ENCODE assay signal across 7 mouse cellular contexts in the genomic region with DNA sequence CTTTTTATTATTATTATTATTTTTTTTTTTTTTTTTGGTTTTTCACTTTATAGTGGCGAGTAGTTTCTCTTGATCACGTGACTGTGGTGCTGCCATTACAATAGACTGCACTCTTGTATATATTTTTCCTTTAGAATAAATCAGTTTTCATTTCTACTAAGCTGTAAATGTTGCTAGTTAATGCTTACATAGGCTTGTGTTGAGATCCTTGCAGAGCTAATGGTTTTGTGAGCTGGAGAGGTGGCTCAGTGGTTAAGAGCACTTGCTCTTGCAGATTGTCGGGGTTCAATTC. TPM values are rescaled to one million over a fixed set of nuclear protein-coding genes. Genes with fewer than 3 reads are reported as not detected.
DNase-seq lines count a peak whose midpoint lies in the region; ATAC-seq and TF ChIP-seq lines count a peak whose summit lies in the region.

No protein-coding gene starts in this region.

- WGBS in neural tube, embryonic 11.5 days = 82% methylated on average over 3 of the region's 3 CpGs
- WGBS in forebrain, embryonic 13.5 days = 85% methylated on average over 3 of the region's 3 CpGs
- whole genome bisulfite sequencing in limb, embryonic 15.5 days = 75% methylated on average over 3 of the region's 3 CpGs
- WGBS in stomach, postnatal 0 days = 83% methylated on average over 3 of the region's 3 CpGs

- no peak overlapping the region for H3K4me3 ChIP-seq in neural tube, embryonic 11.5 days (ENCODE audit: low read depth, low read length)
- peak overlapping the region; percentile 76 for H3K4me3 ChIP-seq in forebrain, embryonic 13.5 days
- H3K4me3 ChIP-seq in limb, embryonic 15.5 days = peak overlapping the region; percentile 77
- H3K4me3 ChIP-seq in stomach, postnatal 0 days (ENCODE audit: low read depth, low read length) = peak overlapping the region; percentile 62

- peak overlapping the region; percentile 95 for H3K4me2 ChIP-seq in neural tube, embryonic 11.5 days (ENCODE audit: low read depth)
- peak overlapping the region; percentile 93 for H3K4me2 ChIP-seq in forebrain, embryonic 13.5 days
- H3K4me2 ChIP-seq in limb, embryonic 15.5 days = peak overlapping the region; percentile 77
- peak overlapping the region; percentile 91 for H3K4me2 ChIP-seq in stomach, postnatal 0 days (replicated peaks; ENCODE audit: low read depth)

- H3K4me1 ChIP-seq in neural tube, embryonic 11.5 days (ENCODE audit: control insufficient read depth, insufficient read depth, low read length) = no peaks in the 10 kb centered on the region
- H3K4me1 ChIP-seq in forebrain, embryonic 13.5 days = peaks cover 5% of the 10 kb centered on the region
- no peaks in the 10 kb centered on the region; the same call in 1 of the 2 replicates for H3K4me1 ChIP-seq in limb, embryonic 15.5 days
- 0 out of 2 replicates have a peak, but pooled peaks cover 2% of the 10 kb centered on the region for H3K4me1 ChIP-seq in stomach, postnatal 0 days (replicated peaks; ENCODE audit: control insufficient read depth, insufficient read depth)

- no peaks in the 10 kb centered on the region for H3K27me3 ChIP-seq in neural tube, embryonic 11.5 days (ENCODE audit: control insufficient read depth, insufficient read depth, low read length)
- H3K27me3 ChIP-seq in forebrain, embryonic 13.5 days = no peaks in the 10 kb centered on the region
- H3K27me3 ChIP-seq in limb, embryonic 15.5 days = no peaks in the 10 kb centered on the region
- H3K27me3 ChIP-seq in stomach, postnatal 0 days (ENCODE audit: control insufficient read depth, insufficient read depth, low read length) = no peaks in the 10 kb centered on the region

- H3K9ac ChIP-seq in neural tube, embryonic 11.5 days (ENCODE audit: low read length) = peak overlapping the region; percentile 81; the same call in 1 of the 2 replicates
- H3K9ac ChIP-seq in forebrain, embryonic 13.5 days = no peak overlapping the region
- H3K9ac ChIP-seq in limb, embryonic 15.5 days = 0 out of 2 replicates have a peak overlapping the region, but pooled peaks have one; percentile 73
- H3K9ac ChIP-seq in stomach, postnatal 0 days (ENCODE audit: low read length) = no peak overlapping the region

- no peak for TF ChIP-seq EP300 in stomach, postnatal 0 days (optimal IDR thresholded peaks at IDR 0.05)

- no peak overlapping the region for H3K27ac ChIP-seq in neural tube, embryonic 11.5 days (ENCODE audit: low read depth, low read length)
- H3K27ac ChIP-seq in forebrain, embryonic 13.5 days = no peak overlapping the region
- H3K27ac ChIP-seq in limb, embryonic 15.5 days = 0 out of 2 replicates have a peak overlapping the region, but pooled peaks have one; percentile 92
- no peak overlapping the region for H3K27ac ChIP-seq in stomach, postnatal 0 days (replicated peaks)

- H3K9me3 ChIP-seq in neural tube, embryonic 11.5 days (ENCODE audit: control insufficient read depth, low read length) = no peaks in the 10 kb centered on the region
- no peaks in the 10 kb centered on the region for H3K9me3 ChIP-seq in forebrain, embryonic 13.5 days (replicated peaks)
- no peaks in the 10 kb centered on the region for H3K9me3 ChIP-seq in limb, embryonic 15.5 days
- H3K9me3 ChIP-seq in stomach, postnatal 0 days (ENCODE audit: control insufficient read depth, low read length) = no peaks in the 10 kb centered on the region

- no peak for ATAC-seq in neural tube, embryonic 11.5 days (ENCODE audit: insufficient read depth, low FRiP score, low TSS enrichment)
- ATAC-seq in forebrain, embryonic 13.5 days = no peak
- no peak for ATAC-seq in limb, embryonic 15.5 days (ENCODE audit: insufficient number of reproducible peaks, low FRiP score, low TSS enrichment, low read depth)
- no peak for ATAC-seq in stomach, postnatal 0 days (ENCODE audit: low FRiP score, low TSS enrichment)

- no peaks in the 10 kb centered on the region for H3K36me3 ChIP-seq in neural tube, embryonic 11.5 days (ENCODE audit: control insufficient read depth, insufficient read depth, low read length)
- no peaks in the 10 kb centered on the region for H3K36me3 ChIP-seq in forebrain, embryonic 13.5 days (ENCODE audit: poor library complexity, severe bottlenecking)
- H3K36me3 ChIP-seq in limb, embryonic 15.5 days = no peaks in the 10 kb centered on the region
- H3K36me3 ChIP-seq in stomach, postnatal 0 days (ENCODE audit: control insufficient read depth, insufficient read depth, low read length) = no peaks in the 10 kb centered on the region

- TF ChIP-seq CTCF in stomach, postnatal 0 days (IDR thresholded peaks at IDR 0.05; ENCODE audit: low read depth) = no peak

- no peak for DNase-seq in neural tube, embryonic 11.5 days (ENCODE audit: low spot score)
- no peak for DNase-seq in neural tube, embryonic 10.5 days (ENCODE audit: extremely low spot score, low spot score)
- no peak for DNase-seq in stomach, postnatal 0 days (ENCODE audit: low spot score)
- no peak for DNase-seq in spleen, postnatal 14 days (ENCODE audit: low spot score in 2 of 2)
- DNase-seq in natural killer cell, adult 2 months (ENCODE audit: low spot score in 2 of 2) = no peak

RNA-seq across cellular contexts. Expression of gene Rad50, which starts 0.5 kb away (rescaled TPM):
- 17.3 and 18.5 TPM in 2 replicates for polyA plus RNA-seq in neural tube, embryonic 11.5 days (2014; fragmentation: Nextera tagmentation; extraction: Ambion mirVana)
- polyA plus RNA-seq in forebrain, embryonic 13.5 days (2015; fragmentation: Nextera tagmentation; extraction: Ambion mirVana) = 17.7 and 18.2 TPM in 2 replicates
- polyA plus RNA-seq in limb, embryonic 15.5 days (2015; fragmentation: Nextera tagmentation; extraction: Ambion mirVana) = 26.0 and 28.0 TPM in 2 replicates
- polyA plus RNA-seq in stomach, postnatal 0 days (2015; fragmentation: Nextera tagmentation; extraction: Ambion mirVana) = 12.4 and 15.7 TPM in 2 replicates

RNA-seq across cellular contexts. Expression of gene Il5, which starts 12.9 kb away (rescaled TPM):
- not detected in 2 replicates for polyA plus RNA-seq in neural tube, embryonic 11.5 days (2014; fragmentation: Nextera tagmentation; extraction: Ambion mirVana)
- not detected in 2 replicates for polyA plus RNA-seq in forebrain, embryonic 13.5 days (2015; fragmentation: Nextera tagmentation; extraction: Ambion mirVana)
- polyA plus RNA-seq in limb, embryonic 15.5 days (2015; fragmentation: Nextera tagmentation; extraction: Ambion mirVana) = not detected in 2 replicates
- not detected in 2 replicates for polyA plus RNA-seq in stomach, postnatal 0 days (2015; fragmentation: Nextera tagmentation; extraction: Ambion mirVana)

Comparison
In these comparisons a context has a peak if more than half of its experiments do, and no peak if none do; other contexts are left out.
1. H3K9ac ChIP-seq: peak in neural tube, embryonic 11.5 days (single experiment) and limb, embryonic 15.5 days (single experiment); none in forebrain, embryonic 13.5 days (single experiment) and stomach, postnatal 0 days (single experiment).
2. Peak in every context shown above with its lines, with median percentiles within 50 percentile points of each other: H3K4me2 ChIP-seq.